ENCODE assay signal across 9 mouse cellular contexts in genomic region chr5:9266280-9266923, GRCm38 (mm10). TPM values are rescaled to one million over a fixed set of nuclear protein-coding genes. Genes with fewer than 3 reads are reported as not detected.
DNase-seq lines count a peak whose midpoint lies in the region; ATAC-seq and TF ChIP-seq lines count a peak whose summit lies in the region.
"Had no signal": no experiment of that assay in that cellular context is flagged by ENCODE, and none has a peak within 500 bp of the region (broad histone marks: within the 10 kb centered on the region; RNA-seq: fewer than 3 reads in every experiment).

No protein-coding gene starts in this region.

- peak; percentile 67 for ATAC-seq in heart, embryonic 16.5 days (replicated peaks; ENCODE audit: extremely low read depth, insufficient read depth, low FRiP score)
- peak; percentile 73 for ATAC-seq in lung, postnatal 0 days
- peak; percentile 67; the same call in 1 of the 2 replicates for ATAC-seq in stomach, embryonic 16.5 days (ENCODE audit: insufficient read depth, low FRiP score)

- peak overlapping the region; percentile 97 for H3K27ac ChIP-seq in cerebellum, adult 2 months (ENCODE audit: insufficient read depth, low read length)
- no peak overlapping the region for H3K27ac ChIP-seq in heart, embryonic 16.5 days (ENCODE audit: low read length)
- H3K27ac ChIP-seq in lung, postnatal 0 days (ENCODE audit: low read length), result peak overlapping the region; percentile 38; the same call in 1 of the 2 replicates
- H3K27ac ChIP-seq in stomach, embryonic 16.5 days (ENCODE audit: low read length), result peak overlapping the region; percentile 50

- 0 out of 2 replicates have a peak, but pooled peaks cover 2% of the 10 kb centered on the region for H3K9me3 ChIP-seq in heart, embryonic 16.5 days (replicated peaks; ENCODE audit: control insufficient read depth, low read length)
- H3K9me3 ChIP-seq in lung, postnatal 0 days (ENCODE audit: low read length), result no peaks in the 10 kb centered on the region
- 0 out of 2 replicates have a peak, but pooled peaks cover under 1% of the 10 kb centered on the region for H3K9me3 ChIP-seq in stomach, embryonic 16.5 days (replicated peaks; ENCODE audit: control insufficient read depth, low read length)

- peak overlapping the region; percentile 94 for H3K4me2 ChIP-seq in heart, embryonic 16.5 days (ENCODE audit: low read depth, low read length)
- peak overlapping the region; percentile 91 for H3K4me2 ChIP-seq in lung, postnatal 0 days (replicated peaks; ENCODE audit: low read depth, low read length)
- H3K4me2 ChIP-seq in stomach, embryonic 16.5 days (ENCODE audit: low read depth, low read length), result peak overlapping the region; percentile 91

- peak overlapping the region; percentile 70 for H3K9ac ChIP-seq in heart, embryonic 16.5 days (ENCODE audit: low read length)
- peak overlapping the region; percentile 36; the same call in 1 of the 2 replicates for H3K9ac ChIP-seq in lung, postnatal 0 days (replicated peaks; ENCODE audit: low read depth)
- peak overlapping the region; percentile 77 for H3K9ac ChIP-seq in stomach, embryonic 16.5 days (ENCODE audit: low read length)

- TF ChIP-seq POLR2A in cerebellum, adult 2 months (IDR thresholded peaks at IDR 0.05; ENCODE audit: borderline replicate concordance, insufficient read depth, low read length), result no peak

- DNase-seq in cerebellum, adult 2 months, result no peak
- DNase-seq in cerebellum, postnatal 25 days, result no peak
- peak; percentile 30 to 35 for DNase-seq in right cerebral cortex, adult 2 months (ENCODE audit: low spot score in 2 of 2)
- DNase-seq in right cerebral cortex, postnatal 36 days (ENCODE audit: low spot score in 2 of 2), result no peak
- peak; percentile 12 for DNase-seq in lung, postnatal 0 days (ENCODE audit: low spot score)
- no peak for DNase-seq in spleen, postnatal 14 days (ENCODE audit: low spot score in 2 of 2)

- peak overlapping the region; percentile 95 for H3K4me3 ChIP-seq in cerebellum, adult 2 months (replicated peaks; ENCODE audit: insufficient read depth, low read depth, low read length)
- peak overlapping the region; percentile 70 for H3K4me3 ChIP-seq in heart, embryonic 16.5 days (ENCODE audit: low read length)
- H3K4me3 ChIP-seq in lung, postnatal 0 days (ENCODE audit: low read depth, low read length), result peak overlapping the region; percentile 63
- peak overlapping the region; percentile 72 for H3K4me3 ChIP-seq in stomach, embryonic 16.5 days (replicated peaks; ENCODE audit: low read length)

- under 1% methylated on average over 30 of the region's 30 CpGs for WGBS in cerebellum, adult 2 months
- 1% methylated on average over 30 of the region's 30 CpGs for WGBS in heart, embryonic 16.5 days
- WGBS in lung, postnatal 0 days, result 3% methylated on average over 17 of the region's 30 CpGs
- WGBS in stomach, embryonic 16.5 days, result under 1% methylated on average over 30 of the region's 30 CpGs

- H3K4me1 ChIP-seq in cerebellum, adult 2 months (ENCODE audit: control insufficient read depth, insufficient read depth, low read length), result peaks cover 4% of the 10 kb centered on the region
- H3K4me1 ChIP-seq in heart, embryonic 16.5 days (ENCODE audit: control insufficient read depth, insufficient read depth, low read length), result peaks cover 4% of the 10 kb centered on the region; the same call in 1 of the 2 replicates
- no peaks in the 10 kb centered on the region for H3K4me1 ChIP-seq in lung, postnatal 0 days (ENCODE audit: insufficient read depth, low read depth, low read length)
- no peaks in the 10 kb centered on the region for H3K4me1 ChIP-seq in stomach, embryonic 16.5 days (ENCODE audit: control insufficient read depth, insufficient read depth, low read length)

- no peak for TF ChIP-seq CTCF in cerebellum, adult 2 months (IDR thresholded peaks at IDR 0.05; ENCODE audit: borderline replicate concordance, insufficient read depth, low read depth, low read length)
- no peak for TF ChIP-seq CTCF in lung, postnatal 0 days (IDR thresholded peaks at IDR 0.05)

- no peaks in the 10 kb centered on the region for H3K36me3 ChIP-seq in heart, embryonic 16.5 days (ENCODE audit: control insufficient read depth, insufficient read depth)
- no peaks in the 10 kb centered on the region for H3K36me3 ChIP-seq in lung, postnatal 0 days (ENCODE audit: insufficient read depth, low read length)
- no peaks in the 10 kb centered on the region for H3K36me3 ChIP-seq in stomach, embryonic 16.5 days (ENCODE audit: control insufficient read depth, insufficient read depth, low read length)

- no peak for TF ChIP-seq EP300 in lung, postnatal 0 days (IDR thresholded peaks at IDR 0.05)

- no peaks in the 10 kb centered on the region for H3K27me3 ChIP-seq in cerebellum, adult 2 months (ENCODE audit: control insufficient read depth, insufficient read depth, low read length)
- peaks cover 8% of the 10 kb centered on the region for H3K27me3 ChIP-seq in heart, embryonic 16.5 days (ENCODE audit: control insufficient read depth, insufficient read depth, low read length)
- H3K27me3 ChIP-seq in lung, postnatal 0 days (replicated peaks; ENCODE audit: insufficient read depth, low read length), result no peaks in the 10 kb centered on the region
- H3K27me3 ChIP-seq in stomach, embryonic 16.5 days (ENCODE audit: control insufficient read depth, insufficient read depth, low read length), result no peaks in the 10 kb centered on the region; the same call in 1 of the 2 replicates

RNA-seq across cellular contexts. Expression of gene 9330182L06Rik, which starts 0.5 kb away (rescaled TPM):
- 24.6 and 28.3 TPM in 2 replicates for polyA plus RNA-seq in cerebellum, adult 2 months (2012; rRNA removed)
- polyA plus RNA-seq in heart, embryonic 16.5 days (2015; fragmentation: Nextera tagmentation; extraction: Ambion mirVana), result 1.1 and 1.3 TPM in 2 replicates
- 6.5 and 7.4 TPM in 2 replicates for polyA plus RNA-seq in lung, postnatal 0 days (2015; fragmentation: Nextera tagmentation; extraction: Ambion mirVana)
- polyA plus RNA-seq in stomach, embryonic 16.5 days (2015; fragmentation: Nextera tagmentation; extraction: Ambion mirVana), result 4.7 and 4.8 TPM in 2 replicates
- polyA plus RNA-seq: C2C12 had no signal

Comparison
In these comparisons a context has a peak if more than half of its experiments do, and no peak if none do; other contexts are left out.
1. DNase-seq: peak in right cerebral cortex, adult 2 months (2 of 2) and lung, postnatal 0 days (single experiment); none in cerebellum, adult 2 months (0 of 2), cerebellum, postnatal 25 days (0 of 2), right cerebral cortex, postnatal 36 days (0 of 2) and spleen, postnatal 14 days (0 of 2).
2. Peak in every context shown above with its lines, with median percentiles within 50 percentile points of each other: H3K4me3 ChIP-seq, ATAC-seq, H3K4me2 ChIP-seq and H3K9ac ChIP-seq.